Mouse (Mus musculus): ENCODE data around the gene Mydgf. TPM values are rescaled to one million over a fixed set of nuclear protein-coding genes. Genes with fewer than 3 reads are reported as not detected.
A peak's percentile ranks its signal among the peaks of the same experiment; 100 is the strongest.

Gene Mydgf
- 10 to 100 TPM; 57.3 to 59.9 TPM for polyA plus RNA-seq (2017; shearing (Covaris generic))

- peak; percentile 98 for ATAC-seq
These were observed at the start of gene Mydgf for GRCm38 (mm10) chr17:56183658-56184103. Mydgf (minus strand) TSS chr17:56183920.

GRCm38 (mm10) chr17:56233389-56233788 lies 49.7 kb upstream of the Mydgf start:
- no peak for ATAC-seq

- no peak for ATAC-seq
These were observed 46.2 kb upstream of the Mydgf start for GRCm38 (mm10) chr17:56229943-56230342.

GRCm38 (mm10) chr17:56226566-56226965 lies 42.8 kb upstream of the Mydgf start:
- ATAC-seq = no peak

GRCm38 (mm10) chr17:56224916-56225315 lies 41.2 kb upstream of the Mydgf start:
- ATAC-seq = no peak

- ATAC-seq = no peak
These were observed 36.1 kb upstream of the Mydgf start for GRCm38 (mm10) chr17:56219805-56220204.

GRCm38 (mm10) chr17:56219251-56219650 lies 35.5 kb upstream of the Mydgf start:
- ATAC-seq = no peak

GRCm38 (mm10) chr17:56218377-56219191 lies 34.9 kb upstream of the Mydgf start, which contains the start of gene Dpp9:
Dpp9 (minus strand) TSS chr17:56218905.
- ATAC-seq = peak; percentile 99

- no peak for ATAC-seq
These were observed 34.0 kb upstream of the Mydgf start for GRCm38 (mm10) chr17:56217670-56218069.

- ATAC-seq = no peak
These were observed 30.5 kb upstream of the Mydgf start for GRCm38 (mm10) chr17:56214229-56214628.

- no peak for ATAC-seq
These were observed 29.0 kb upstream of the Mydgf start for GRCm38 (mm10) chr17:56212676-56213075.

GRCm38 (mm10) chr17:56211090-56211489 lies 27.4 kb upstream of the Mydgf start:
- no peak for ATAC-seq

GRCm38 (mm10) chr17:56208821-56209220 lies 25.1 kb upstream of the Mydgf start:
- no peak for ATAC-seq

- no peak for ATAC-seq
These were observed 24.3 kb upstream of the Mydgf start for GRCm38 (mm10) chr17:56207963-56208530.

- no peak for ATAC-seq
These were observed 23.4 kb upstream of the Mydgf start for GRCm38 (mm10) chr17:56206986-56207674.

GRCm38 (mm10) chr17:56206276-56206884 lies 22.7 kb upstream of the Mydgf start:
- ATAC-seq = no peak

GRCm38 (mm10) chr17:56203729-56204128 lies 20.0 kb upstream of the Mydgf start:
- no peak for ATAC-seq

- no peak for ATAC-seq
These were observed 18.8 kb upstream of the Mydgf start for GRCm38 (mm10) chr17:56202476-56202875.

GRCm38 (mm10) chr17:56201642-56202041 lies 17.9 kb upstream of the Mydgf start:
- ATAC-seq = no peak

GRCm38 (mm10) chr17:56200586-56200985 lies 16.9 kb upstream of the Mydgf start:
- no peak for ATAC-seq

GRCm38 (mm10) chr17:56196860-56197259 lies 13.1 kb upstream of the Mydgf start:
- ATAC-seq = no peak

GRCm38 (mm10) chr17:56194765-56195164 lies 11.0 kb upstream of the Mydgf start:
- ATAC-seq = no peak

- ATAC-seq = no peak
These were observed 10.6 kb upstream of the Mydgf start for GRCm38 (mm10) chr17:56194357-56194756.
